Mouse (Mus musculus) layer of hippocampus, postnatal 10 days (tissue): ENCODE measurements around the gene Dlgap5. TPM values are rescaled to one million over a fixed set of nuclear protein-coding genes. Genes with fewer than 3 reads are reported as not detected.

ENCODE experiments used
- DNase-seq, 2 experiments: peaks; one replicate each; pipeline ENCODE4 v3.0.0; 2021; ENCODE audit warnings: low spot score in 2 of 2
- total RNA-seq, 2 experiments: library from RNA; stranded (reverse); gene quantifications; 2 replicates each; pipeline ENCODE4 v1.2.3; 2021

Gene Dlgap5
- total RNA-seq, 2 experiments from 2014 or later: 3.8 to 4.1 TPM

GRCm38 (mm10) chr14:47354111-47354577, 64.1 kb downstream of the Dlgap5 start:
- DNase-seq: no peak

DNA sequence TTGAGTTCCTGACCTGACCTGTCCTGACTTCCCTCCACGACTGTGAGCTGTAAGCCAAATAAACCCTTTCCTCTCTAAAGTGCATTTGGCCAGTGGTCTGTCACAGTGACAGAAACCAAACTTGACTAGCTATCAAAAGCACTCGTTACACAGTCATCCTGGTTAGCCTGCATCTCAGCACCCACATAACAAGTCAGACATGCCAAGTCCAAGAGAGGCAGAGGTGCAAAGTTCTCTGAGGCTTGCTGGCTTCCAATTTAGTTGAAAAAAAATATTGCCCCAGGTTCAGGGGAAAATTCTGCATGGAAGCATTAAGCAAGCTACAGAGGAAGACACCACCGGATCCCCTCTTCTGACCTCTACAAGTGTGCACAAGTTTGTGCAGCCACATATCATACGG, 65.0 kb downstream of the Dlgap5 start:
- DNase-seq: no peak

DNA sequence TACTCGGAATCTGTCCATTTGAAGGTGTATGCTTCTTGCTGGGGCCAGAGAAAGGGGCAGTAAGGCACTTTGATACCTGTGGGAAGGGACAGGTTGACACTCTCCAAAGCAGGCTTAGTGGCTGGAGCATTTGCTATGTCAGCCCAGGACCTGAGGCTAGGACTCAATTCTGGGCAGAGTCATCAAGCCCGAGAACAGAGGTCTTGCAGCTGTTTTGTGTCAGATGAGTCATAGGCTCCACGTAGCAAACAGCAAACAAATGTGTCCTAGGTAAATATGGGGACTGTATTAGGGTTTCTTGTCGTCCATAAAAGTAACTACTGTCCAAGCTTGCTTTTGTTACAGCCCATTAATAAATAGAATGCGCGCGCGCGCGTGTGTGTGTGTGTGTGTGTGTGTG, 65.9 kb downstream of the Dlgap5 start:
- no peak for DNase-seq

- DNase-seq: no peak
Measured at GRCm38 (mm10) chr14:47350974-47351373, 67.2 kb downstream of the Dlgap5 start.

GRCm38 (mm10) chr14:47346715-47347114, 71.5 kb downstream of the Dlgap5 start:
- no peak for DNase-seq

DNA sequence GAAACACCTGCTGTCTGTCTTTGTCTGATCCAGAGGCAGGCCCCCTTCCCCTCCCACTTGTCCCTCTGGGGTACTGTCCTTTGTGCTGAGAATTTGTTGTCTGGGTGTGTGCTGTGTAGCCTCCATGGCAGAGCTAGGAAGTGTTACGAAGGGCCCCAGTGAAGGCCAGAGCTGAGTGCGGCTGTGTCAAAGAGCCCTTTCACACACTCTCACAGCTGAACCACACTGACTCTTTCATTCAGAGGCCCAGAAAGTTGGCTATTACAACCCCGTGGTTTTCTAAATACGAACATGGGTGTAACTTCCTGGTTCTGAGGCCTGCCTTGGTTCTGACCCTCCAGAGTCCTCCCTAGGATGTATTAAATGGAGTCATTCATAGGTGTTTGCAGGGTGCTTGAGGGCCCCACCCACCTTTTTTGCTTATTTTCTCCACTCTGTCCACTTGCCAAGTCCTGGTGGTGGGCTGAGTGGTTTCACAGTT, 76.4 kb downstream of the Dlgap5 start:
- DNase-seq: peak in 1 of 2 experiments; percentile 23

- no peak for DNase-seq
Measured at GRCm38 (mm10) chr14:47340231-47340925, 77.8 kb downstream of the Dlgap5 start.

Other genes starting within 250 kb of the Dlgap5 start
- gene Gch1, start 229.0 kb downstream of the Dlgap5 start, total RNA-seq: 1 to 10 TPM in 1 of 2 experiments, under 1 TPM in 1; 0.80 to 1.0 TPM
- gene Wdhd1, start 141.6 kb downstream of the Dlgap5 start, total RNA-seq: 1 to 10 TPM; 5.7 TPM
- 10 to 100 TPM; 10.0 to 10.7 TPM for gene Socs4, start 141.5 kb downstream of the Dlgap5 start, total RNA-seq
- 10 to 100 TPM; 66.1 to 80.8 TPM for gene Mapk1ip1l, start 120.1 kb downstream of the Dlgap5 start, total RNA-seq
- gene Lgals3, start 50.7 kb downstream of the Dlgap5 start, total RNA-seq: 1 to 10 TPM; 1.7 to 1.9 TPM
- 10 to 100 TPM; 66.0 to 75.6 TPM for gene Fbxo34, start 32.0 kb upstream of the Dlgap5 start, total RNA-seq
- gene Atg14, start 152.2 kb upstream of the Dlgap5 start, total RNA-seq: 10 to 100 TPM; 13.6 to 13.9 TPM
- gene Ktn1, start 230.0 kb upstream of the Dlgap5 start, total RNA-seq: 100 to 1,000 TPM in 1 of 2 experiments, 10 to 100 TPM in 1; 99.1 to 101 TPM